Mouse (Mus musculus) heart, postnatal 0 days (tissue): Measurements from ENCODE around the gene Shc2. TPM values are rescaled to one million over a fixed set of nuclear protein-coding genes. Genes with fewer than 3 reads are reported as not detected.

Experiments used
- ATAC-seq: fragments of 200-750 bp; cut with Nextera tagmentation; 2 replicates; pipeline ENCODE4 v1.8.0; 2017; ENCODE audit warnings: low read depth, moderate number of reproducible peaks, moderate library complexity; ENCODE audit not compliant: insufficient read depth
- DNase-seq: peaks from one replicate; pipeline ENCODE4 v3.0.0-alpha.2; 2016; ENCODE audit warnings: low spot score
- H3K27ac ChIP-seq: fragments of 300-500 bp; sonication (generic); 2 replicates; pipeline ENCODE4 v1.5.1; 2014; ENCODE audit warnings: low read depth, mild to moderate bottlenecking
- H3K27me3 ChIP-seq: fragments of 300-500 bp; sonication (generic); 2 replicates; pipeline ENCODE4 v1.6.1; 2014; ENCODE audit warnings: low read length, mixed read lengths; ENCODE audit not compliant: control insufficient read depth, insufficient read depth
- H3K36me3 ChIP-seq: fragments of 300-500 bp; sonication (generic); replicated peaks from 2 replicates; pipeline ENCODE4 v1.6.1; 2014; ENCODE audit warnings: low read length, mixed read lengths; ENCODE audit not compliant: control insufficient read depth, insufficient read depth
- H3K4me1 ChIP-seq: fragments of 300-500 bp; sonication (generic); 2 replicates; pipeline ENCODE4 v1.6.1; 2014; ENCODE audit warnings: antibody characterized with exemption; ENCODE audit not compliant: control insufficient read depth, insufficient read depth
- H3K4me2 ChIP-seq: fragments of 300-500 bp; sonication (generic); 2 replicates; pipeline ENCODE4 v1.6.1; 2014; ENCODE audit warnings: low read depth, mild to moderate bottlenecking, low read length, moderate library complexity
- H3K4me3 ChIP-seq: fragments of 300-500 bp; sonication (generic); 2 replicates; pipeline ENCODE4 v1.5.1; 2014; ENCODE audit warnings: low read depth, low read length
- H3K9ac ChIP-seq: fragments of 300-500 bp; sonication (generic); replicated peaks from 2 replicates; pipeline ENCODE4 v1.6.1; 2014; ENCODE audit warnings: low read depth, low read length, mixed read lengths
- H3K9me3 ChIP-seq: fragments of 300-500 bp; sonication (generic); replicated peaks from 2 replicates; pipeline ENCODE4 v1.6.1; 2016; ENCODE audit warnings: low read length; ENCODE audit not compliant: control insufficient read depth
- CTCF ChIP-seq: IDR thresholded peaks from 2 replicates; pipeline ENCODE4 v1.5.1; 2016; ENCODE audit warnings: antibody characterized with exemption, control low read depth, low read depth
- EP300 ChIP-seq: IDR thresholded peaks from 2 replicates; pipeline ENCODE4 v1.6.1; 2016; ENCODE audit warnings: antibody characterized with exemption, low read depth
- WGBS: fragments of 180-500 bp; shearing (Covaris S2); extraction: QIAGEN DNeasy Blood & Tissue Kit; methylation state at CpG from one replicate; pipeline ENCODE4 v1.1.7; 2014; 5-methylcytosine and 5-hydroxymethylcytosine counted together
- polyA plus RNA-seq: library from polyadenylated mRNA; unstranded; fragments of >200 nt; fragmentation: Nextera tagmentation; extraction: Ambion mirVana; gene quantifications from 2 replicates; pipeline ENCODE4 v1.2.1, GENCODE M21; 2015
- total RNA-seq: library from RNA; depleted of rRNA; stranded (reverse); fragments of >200 nt; gene quantifications from 2 replicates; pipeline ENCODE4 v1.2.3, GENCODE M21; 2014; ENCODE audit warnings: low replicate concordance; rRNA removed

Shc2 gene
- total and polyA plus RNA-seq, 2 experiments from 2014 or later, result 1.1 to 2.7 TPM

DNA sequence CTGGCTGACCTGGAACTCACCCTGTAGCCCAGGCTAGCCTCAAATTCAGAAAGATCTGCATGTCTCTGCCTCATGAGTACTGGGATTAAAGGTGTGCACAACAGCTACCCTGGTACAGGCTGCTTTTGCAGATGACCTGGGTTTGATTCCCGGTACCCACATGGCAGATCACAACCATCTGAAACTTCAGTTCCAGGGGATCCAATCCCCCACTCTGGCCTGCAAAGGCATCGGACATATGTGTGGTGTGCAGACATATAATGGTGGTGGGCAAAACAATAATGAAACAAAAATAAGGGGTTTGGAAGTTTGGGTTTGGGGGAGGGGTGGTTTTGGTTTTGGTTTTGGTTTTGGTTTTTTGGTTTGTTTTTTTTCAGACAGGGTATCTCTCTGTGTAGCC, 66.4 kb downstream of the Shc2 start:
- WGBS, result 88% methylated on average over 2 of the region's 2 CpGs
- no peak for TF ChIP-seq EP300
- TF ChIP-seq CTCF, result no peak
- no peak overlapping the region for H3K4me2 ChIP-seq
- H3K27me3 ChIP-seq, result no peaks in the 10 kb centered on the region
- no peak overlapping the region for H3K9ac ChIP-seq
- H3K4me3 ChIP-seq, result no peak overlapping the region
- no peak for ATAC-seq
- no peak for DNase-seq
- H3K27ac ChIP-seq, result no peak overlapping the region
- no peaks in the 10 kb centered on the region for H3K36me3 ChIP-seq
- H3K4me1 ChIP-seq, result no peaks in the 10 kb centered on the region
- H3K9me3 ChIP-seq, result no peaks in the 10 kb centered on the region

DNA sequence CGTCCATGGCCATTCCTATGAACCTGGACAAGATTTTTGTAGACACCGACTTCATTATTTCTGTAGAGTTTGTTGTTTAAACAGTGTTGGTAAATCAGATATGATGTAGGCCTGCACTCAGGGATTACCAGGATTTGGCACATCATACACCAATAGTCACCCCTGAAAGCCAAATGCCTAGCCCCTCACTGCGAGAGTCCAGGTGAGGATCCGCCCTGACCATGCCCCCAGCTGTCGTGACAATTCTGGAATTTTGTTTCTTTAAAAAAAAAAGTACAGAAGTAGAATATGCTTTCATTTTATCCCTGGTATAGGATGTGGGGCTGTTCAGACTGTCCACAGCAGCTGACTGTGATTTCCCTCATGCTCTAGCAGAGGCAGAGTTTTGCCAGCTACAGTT, 67.8 kb downstream of the Shc2 start:
- ATAC-seq (no peak), DNase-seq (no peak)
- Histone ChIP-seq H3K27ac (no peak overlapping the region), H3K27me3 (no peaks in the 10 kb centered on the region), H3K9ac (no peak overlapping the region), H3K36me3 (no peaks in the 10 kb centered on the region), H3K4me3 (no peak overlapping the region), H3K9me3 (no peaks in the 10 kb centered on the region), H3K4me2 (no peak overlapping the region), H3K4me1 (no peaks in the 10 kb centered on the region)
- WGBS, result 87% methylated on average over 5 of the region's 5 CpGs
- no peak for TF ChIP-seq CTCF
- TF ChIP-seq EP300, result no peak

Other genes starting within 250 kb of the Shc2 start
- not detected in 2 replicates for gene Vmn2r83, start 169.2 kb downstream of the Shc2 start, total RNA-seq
- gene Vmn2r83, start 169.2 kb downstream of the Shc2 start, polyA plus RNA-seq, result not detected in 2 replicates
- gene Plpp2, start 104.1 kb downstream of the Shc2 start, total RNA-seq, result 7.4 and 11.7 TPM in 2 replicates
- 5.0 and 5.1 TPM in 2 replicates for gene Plpp2, start 104.1 kb downstream of the Shc2 start, polyA plus RNA-seq
- gene Mier2, start 82.7 kb downstream of the Shc2 start, total RNA-seq, result 32.7 and 47.8 TPM in 2 replicates
- gene Mier2, start 82.7 kb downstream of the Shc2 start, polyA plus RNA-seq, result 11.8 and 12.0 TPM in 2 replicates
- not detected in 2 replicates for gene Theg, start 50.6 kb downstream of the Shc2 start, total RNA-seq
- gene Theg, start 50.6 kb downstream of the Shc2 start, polyA plus RNA-seq, result not detected in 2 replicates
- not detected in 2 replicates for gene C2cd4c, start 23.9 kb downstream of the Shc2 start, total RNA-seq
- not detected in 2 replicates for gene C2cd4c, start 23.9 kb downstream of the Shc2 start, polyA plus RNA-seq
- gene Odf3l2, start 7.8 kb upstream of the Shc2 start, total RNA-seq, result not detected in 2 replicates
- not detected in 2 replicates for gene Odf3l2, start 7.8 kb upstream of the Shc2 start, polyA plus RNA-seq
- not detected in 2 replicates for gene Madcam1, start 26.6 kb upstream of the Shc2 start, total RNA-seq
- 1.3 and 1.4 TPM in 2 replicates for gene Madcam1, start 26.6 kb upstream of the Shc2 start, polyA plus RNA-seq
- 19.7 and 28.3 TPM in 2 replicates for gene Tpgs1, start 31.5 kb upstream of the Shc2 start, total RNA-seq
- gene Tpgs1, start 31.5 kb upstream of the Shc2 start, polyA plus RNA-seq, result 43.6 and 45.3 TPM in 2 replicates
- gene Cdc34, start 44.3 kb upstream of the Shc2 start, total RNA-seq, result 162 and 183 TPM in 2 replicates
- gene Cdc34, start 44.3 kb upstream of the Shc2 start, polyA plus RNA-seq, result 115 and 120 TPM in 2 replicates
- gene Gzmm, start 51.1 kb upstream of the Shc2 start, total RNA-seq, result 2.4 and 2.5 TPM in 2 replicates
- gene Gzmm, start 51.1 kb upstream of the Shc2 start, polyA plus RNA-seq, result 2.1 and 2.8 TPM in 2 replicates
- 1,449 and 1,606 TPM in 2 replicates for gene Bsg, start 66.6 kb upstream of the Shc2 start, total RNA-seq
- 1,256 and 1,260 TPM in 2 replicates for gene Bsg, start 66.6 kb upstream of the Shc2 start, polyA plus RNA-seq
- gene Hcn2, start 78.7 kb upstream of the Shc2 start, total RNA-seq, result 3.5 and 5.5 TPM in 2 replicates
- gene Hcn2, start 78.7 kb upstream of the Shc2 start, polyA plus RNA-seq, result 0.40 and 0.45 TPM in 2 replicates
- gene Polrmt, start 108.7 kb upstream of the Shc2 start, total RNA-seq, result 36.9 and 56.2 TPM in 2 replicates
- gene Polrmt, start 108.7 kb upstream of the Shc2 start, polyA plus RNA-seq, result 25.1 and 26.3 TPM in 2 replicates
- not detected in 2 replicates for gene Fgf22, start 117.2 kb upstream of the Shc2 start, total RNA-seq
- 0.14 TPM in 1 of 2 replicates, not detected in the other for gene Fgf22, start 117.2 kb upstream of the Shc2 start, polyA plus RNA-seq
- gene Rnf126, start 129.0 kb upstream of the Shc2 start, total RNA-seq, result 38.6 and 67.5 TPM in 2 replicates
- 35.9 and 37.6 TPM in 2 replicates for gene Rnf126, start 129.0 kb upstream of the Shc2 start, polyA plus RNA-seq
- gene Fstl3, start 139.4 kb upstream of the Shc2 start, total RNA-seq, result 21.4 and 28.0 TPM in 2 replicates
- gene Fstl3, start 139.4 kb upstream of the Shc2 start, polyA plus RNA-seq, result 13.2 and 13.7 TPM in 2 replicates
- 1.3 and 1.4 TPM in 2 replicates for gene Prss57, start 153.0 kb upstream of the Shc2 start, total RNA-seq
- not detected in 2 replicates for gene Prss57, start 153.0 kb upstream of the Shc2 start, polyA plus RNA-seq
- 31.2 and 52.3 TPM in 2 replicates for gene Palm, start 155.7 kb upstream of the Shc2 start, total RNA-seq
- 39.8 and 44.0 TPM in 2 replicates for gene Palm, start 155.7 kb upstream of the Shc2 start, polyA plus RNA-seq
- not detected in 2 replicates for gene Misp, start 183.1 kb upstream of the Shc2 start, total RNA-seq
- 0.08 and 0.41 TPM in 2 replicates for gene Misp, start 183.1 kb upstream of the Shc2 start, polyA plus RNA-seq
- gene Ptbp1, start 216.5 kb upstream of the Shc2 start, total RNA-seq, result 186 and 196 TPM in 2 replicates
- gene Ptbp1, start 216.5 kb upstream of the Shc2 start, polyA plus RNA-seq, result 39.8 and 40.4 TPM in 2 replicates
- not detected in 2 replicates for gene Prtn3, start 236.6 kb upstream of the Shc2 start, total RNA-seq
- 0.70 and 0.74 TPM in 2 replicates for gene Prtn3, start 236.6 kb upstream of the Shc2 start, polyA plus RNA-seq
- gene Plppr3, start 236.7 kb upstream of the Shc2 start, total RNA-seq, result 3.2 and 5.9 TPM in 2 replicates
- 2.5 and 3.0 TPM in 2 replicates for gene Plppr3, start 236.7 kb upstream of the Shc2 start, polyA plus RNA-seq
- not detected in 2 replicates for gene Elane, start 248.3 kb upstream of the Shc2 start, total RNA-seq
- gene Elane, start 248.3 kb upstream of the Shc2 start, polyA plus RNA-seq, result not detected in 2 replicates